Mouse (Mus musculus) gastrocnemius, adult 8-10 months (tissue): ENCODE measurements at regions not wholly inside any gene's neighbourhood (a gene's known extent, or its start where the extent isn't known, plus 50 kb on each side); places are given as distances from the start of the nearest gene placed in this dataset.

Experiments used
- DNase-seq, 2 experiments: peaks; one replicate each; pipeline ENCODE4 v3.0.0; 2022; ENCODE audit warnings: low spot score in 2 of 2

GRCm38 (mm10) chr11:112400069-112400468, 382.0 kb upstream of the Sox9 start:
- DNase-seq = no peak

GRCm38 (mm10) chr11:112407681-112408080, 374.3 kb upstream of the Sox9 start:
- DNase-seq = no peak

- no peak for DNase-seq
Observed at GRCm38 (mm10) chr11:112412434-112412833, 369.6 kb upstream of the Sox9 start.

GRCm38 (mm10) chr11:112442639-112443038, 339.4 kb upstream of the Sox9 start:
- no peak for DNase-seq

GRCm38 (mm10) chr11:112443890-112444289, 338.1 kb upstream of the Sox9 start:
- no peak for DNase-seq

GRCm38 (mm10) chr11:112449632-112450031, 332.4 kb upstream of the Sox9 start:
- no peak for DNase-seq

GRCm38 (mm10) chr11:112450227-112450626, 331.8 kb upstream of the Sox9 start:
- DNase-seq = no peak

- no peak for DNase-seq
Observed at GRCm38 (mm10) chr11:112458075-112458474, 323.9 kb upstream of the Sox9 start.

GRCm38 (mm10) chr11:112463121-112463520, 318.9 kb upstream of the Sox9 start:
- DNase-seq = no peak

- no peak for DNase-seq
Observed at GRCm38 (mm10) chr11:112464386-112464785, 317.6 kb upstream of the Sox9 start.

- DNase-seq = no peak
Observed at GRCm38 (mm10) chr11:112470336-112470735, 311.7 kb upstream of the Sox9 start.

- DNase-seq = no peak
Observed at GRCm38 (mm10) chr11:112473237-112473636, 308.8 kb upstream of the Sox9 start.

- DNase-seq = no peak
Observed at GRCm38 (mm10) chr11:112473681-112474080, 308.3 kb upstream of the Sox9 start.

- no peak for DNase-seq
Observed at GRCm38 (mm10) chr11:112480360-112480759, 301.7 kb upstream of the Sox9 start.

GRCm38 (mm10) chr11:112501781-112502180, 280.2 kb upstream of the Sox9 start:
- no peak for DNase-seq

GRCm38 (mm10) chr11:112519076-112519475, 262.9 kb upstream of the Sox9 start:
- no peak for DNase-seq

GRCm38 (mm10) chr11:112524983-112525382, 257.0 kb upstream of the Sox9 start:
- no peak for DNase-seq

GRCm38 (mm10) chr11:112542573-112542972, 239.5 kb upstream of the Sox9 start:
- no peak for DNase-seq

GRCm38 (mm10) chr11:112543473-112543872, 238.6 kb upstream of the Sox9 start:
- no peak for DNase-seq

- DNase-seq = no peak
Observed at GRCm38 (mm10) chr11:112545231-112546010, 236.6 kb upstream of the Sox9 start.

- DNase-seq = no peak
Observed at GRCm38 (mm10) chr11:112546162-112546561, 235.9 kb upstream of the Sox9 start.

- no peak for DNase-seq
Observed at GRCm38 (mm10) chr11:112552838-112553237, 229.2 kb upstream of the Sox9 start.

GRCm38 (mm10) chr11:112563027-112563426, 219.0 kb upstream of the Sox9 start:
- DNase-seq = no peak
